ENCODE assay signal across 10 mouse cellular contexts in genomic region chr4:155721668-155722083, GRCm38 (mm10). TPM values are rescaled to one million over a fixed set of nuclear protein-coding genes. Genes with fewer than 3 reads are reported as not detected.
DNase-seq lines count a peak whose midpoint lies in the region; ATAC-seq and TF ChIP-seq lines count a peak whose summit lies in the region.
"Had no signal": no experiment of that assay in that cellular context is flagged by ENCODE, and none has a peak within 500 bp of the region (broad histone marks: within the 10 kb centered on the region; RNA-seq: fewer than 3 reads in every experiment).

No protein-coding gene starts in this region.

- TF ChIP-seq EP300 in ES-Bruce4 (IDR thresholded peaks at IDR 0.05; ENCODE audit: insufficient read depth, low read depth, low read length) = no peak

- H3K36me3 ChIP-seq in hindbrain, embryonic 11.5 days (ENCODE audit: control insufficient read depth, insufficient read depth, low read length) = no peaks in the 10 kb centered on the region
- peaks cover 31% of the 10 kb centered on the region for H3K36me3 ChIP-seq in hindbrain, embryonic 14.5 days (replicated peaks; ENCODE audit: control insufficient read depth, insufficient read depth)
- H3K36me3 ChIP-seq in ES-Bruce4 (ENCODE audit: control insufficient read depth, insufficient read depth, low read length, poor library complexity, severe bottlenecking) = peaks cover 25% of the 10 kb centered on the region
- H3K36me3 ChIP-seq in kidney, embryonic 14.5 days (ENCODE audit: control insufficient read depth, insufficient read depth, low read length) = peaks cover 21% of the 10 kb centered on the region

- no peak overlapping the region for H3K27ac ChIP-seq in hindbrain, embryonic 11.5 days (ENCODE audit: low read depth, low read length)
- no peak overlapping the region for H3K27ac ChIP-seq in hindbrain, embryonic 14.5 days
- H3K27ac ChIP-seq in ES-Bruce4 (ENCODE audit: insufficient read depth, low read length) = peak overlapping the region; percentile 61
- H3K27ac ChIP-seq in kidney, embryonic 14.5 days (ENCODE audit: low read depth, low read length) = no peak overlapping the region
- H3K27ac ChIP-seq: limb, embryonic 15.5 days; stomach, embryonic 15.5 days had no signal

- H3K9me3 ChIP-seq in hindbrain, embryonic 11.5 days (ENCODE audit: control insufficient read depth, low read length) = no peaks in the 10 kb centered on the region
- H3K9me3 ChIP-seq in hindbrain, embryonic 14.5 days (ENCODE audit: control insufficient read depth, low read length) = no peaks in the 10 kb centered on the region
- no peaks in the 10 kb centered on the region for H3K9me3 ChIP-seq in ES-Bruce4 (replicated peaks; ENCODE audit: control insufficient read depth, insufficient read depth, low read length, poor library complexity, severe bottlenecking)
- H3K9me3 ChIP-seq in kidney, embryonic 14.5 days (ENCODE audit: control insufficient read depth, low read length) = no peaks in the 10 kb centered on the region
- H3K9me3 ChIP-seq: limb, embryonic 15.5 days; stomach, embryonic 15.5 days had no signal

- no peaks in the 10 kb centered on the region for H3K4me1 ChIP-seq in hindbrain, embryonic 11.5 days (replicated peaks; ENCODE audit: control insufficient read depth, insufficient read depth, low read length)
- H3K4me1 ChIP-seq in hindbrain, embryonic 14.5 days (replicated peaks; ENCODE audit: control insufficient read depth, insufficient read depth, low read length) = no peaks in the 10 kb centered on the region
- H3K4me1 ChIP-seq in ES-Bruce4 (ENCODE audit: control insufficient read depth, insufficient read depth, low read length) = no peaks in the 10 kb centered on the region
- H3K4me1 ChIP-seq in kidney, embryonic 14.5 days (ENCODE audit: control insufficient read depth, insufficient read depth, low read length) = no peaks in the 10 kb centered on the region
- H3K4me1 ChIP-seq: limb, embryonic 15.5 days; stomach, embryonic 15.5 days had no signal

- no peak for ATAC-seq in hindbrain, embryonic 11.5 days (ENCODE audit: low FRiP score)
- ATAC-seq in hindbrain, embryonic 14.5 days (ENCODE audit: low FRiP score) = no peak
- ATAC-seq in kidney, embryonic 14.5 days (ENCODE audit: low FRiP score, low TSS enrichment) = 0 out of 2 replicates have a peak, but pooled peaks have one; percentile 55

- H3K9ac ChIP-seq in hindbrain, embryonic 11.5 days (ENCODE audit: low read depth, low read length) = no peak overlapping the region
- H3K9ac ChIP-seq in hindbrain, embryonic 14.5 days = no peak overlapping the region
- H3K9ac ChIP-seq in ES-Bruce4 (ENCODE audit: low read depth, poor library complexity, severe bottlenecking) = no peak overlapping the region
- H3K9ac ChIP-seq in kidney, embryonic 14.5 days (ENCODE audit: low read depth, low read length) = no peak overlapping the region
- H3K9ac ChIP-seq: limb, embryonic 15.5 days; stomach, embryonic 15.5 days had no signal

- peak; percentile 15 for DNase-seq in hindbrain, embryonic 11.5 days (ENCODE audit: low spot score)
- DNase-seq in hindbrain, embryonic 14.5 days (ENCODE audit: low spot score) = no peak
- DNase-seq in cerebellum, adult 9-10 months = peak; percentile 76
- DNase-seq in retina, postnatal 1 day = peak; percentile 75
- DNase-seq in layer of hippocampus, adult 9-10 months (ENCODE audit: low spot score) = no peak
- DNase-seq in urinary bladder, postnatal 4 days (ENCODE audit: low spot score in 2 of 2) = no peak

- WGBS in hindbrain, embryonic 11.5 days = 72% methylated on average over 4 of the region's 4 CpGs
- 73% methylated on average over 4 of the region's 4 CpGs for WGBS in hindbrain, embryonic 14.5 days
- WGBS in kidney, embryonic 14.5 days = 68% methylated on average over 4 of the region's 4 CpGs

- no peak overlapping the region for H3K4me2 ChIP-seq in hindbrain, embryonic 11.5 days (replicated peaks; ENCODE audit: low read depth, low read length)
- no peak overlapping the region for H3K4me2 ChIP-seq in hindbrain, embryonic 14.5 days (replicated peaks)
- H3K4me2 ChIP-seq in kidney, embryonic 14.5 days (replicated peaks; ENCODE audit: low read depth, low read length) = no peak overlapping the region
- H3K4me2 ChIP-seq: limb, embryonic 15.5 days; stomach, embryonic 15.5 days had no signal

- no peak overlapping the region for H3K4me3 ChIP-seq in hindbrain, embryonic 11.5 days (ENCODE audit: low read depth, low read length)
- H3K4me3 ChIP-seq in hindbrain, embryonic 14.5 days (replicated peaks; ENCODE audit: low read length) = no peak overlapping the region
- no peak overlapping the region for H3K4me3 ChIP-seq in ES-Bruce4 (ENCODE audit: low read depth, low read length)
- no peak overlapping the region for H3K4me3 ChIP-seq in kidney, embryonic 14.5 days (ENCODE audit: low read length)
- H3K4me3 ChIP-seq: limb, embryonic 15.5 days; stomach, embryonic 15.5 days had no signal

- no peaks in the 10 kb centered on the region for H3K27me3 ChIP-seq in hindbrain, embryonic 11.5 days (ENCODE audit: control insufficient read depth, insufficient read depth, low read length)
- no peaks in the 10 kb centered on the region for H3K27me3 ChIP-seq in hindbrain, embryonic 14.5 days (ENCODE audit: control insufficient read depth, insufficient read depth, low read length)
- H3K27me3 ChIP-seq in ES-Bruce4 (ENCODE audit: control insufficient read depth, insufficient read depth, low read length, poor library complexity, severe bottlenecking) = no peaks in the 10 kb centered on the region
- no peaks in the 10 kb centered on the region for H3K27me3 ChIP-seq in kidney, embryonic 14.5 days (ENCODE audit: control insufficient read depth, insufficient read depth, low read length)
- H3K27me3 ChIP-seq: limb, embryonic 15.5 days; stomach, embryonic 15.5 days had no signal

- peak; percentile 17 for TF ChIP-seq CTCF in ES-Bruce4 (IDR thresholded peaks at IDR 0.05; ENCODE audit: low read depth, low read length)

- TF ChIP-seq POLR2A in ES-Bruce4 (IDR thresholded peaks at IDR 0.05; ENCODE audit: insufficient read depth, low read length) = no peak

RNA-seq across cellular contexts. Expression of gene Tmem240, which starts 12.9 kb away (rescaled TPM):
- polyA plus RNA-seq in hindbrain, embryonic 11.5 days (2014; fragmentation: Nextera tagmentation; extraction: Ambion mirVana) = 0.73 and 0.91 TPM in 2 replicates
- 8.8 and 9.3 TPM in 2 replicates for polyA plus RNA-seq in hindbrain, embryonic 14.5 days (2014; fragmentation: Nextera tagmentation; extraction: Ambion mirVana)
- polyA plus RNA-seq in ES-Bruce4 (2011; ENCODE audit: insufficient read depth, insufficient read length, low read depth, missing spikeins) = 0.21 and 0.54 TPM in 2 replicates
- 0.49 and 0.88 TPM in 2 replicates for polyA plus RNA-seq in kidney, embryonic 14.5 days (2014; fragmentation: Nextera tagmentation; extraction: Ambion mirVana)

RNA-seq across cellular contexts. Expression of gene Ssu72, which starts 17.1 kb away (rescaled TPM):
- polyA plus RNA-seq in hindbrain, embryonic 11.5 days (2014; fragmentation: Nextera tagmentation; extraction: Ambion mirVana) = 165 and 168 TPM in 2 replicates
- polyA plus RNA-seq in hindbrain, embryonic 14.5 days (2014; fragmentation: Nextera tagmentation; extraction: Ambion mirVana) = 164 and 169 TPM in 2 replicates
- 144 and 151 TPM in 2 replicates for polyA plus RNA-seq in ES-Bruce4 (2011; ENCODE audit: insufficient read depth, insufficient read length, low read depth, missing spikeins)
- 149 and 178 TPM in 2 replicates for polyA plus RNA-seq in kidney, embryonic 14.5 days (2014; fragmentation: Nextera tagmentation; extraction: Ambion mirVana)

RNA-seq across cellular contexts. Expression of gene Fndc10, which starts 27.5 kb away (rescaled TPM):
- 1.6 and 1.8 TPM in 2 replicates for polyA plus RNA-seq in hindbrain, embryonic 11.5 days (2014; fragmentation: Nextera tagmentation; extraction: Ambion mirVana)
- polyA plus RNA-seq in hindbrain, embryonic 14.5 days (2014; fragmentation: Nextera tagmentation; extraction: Ambion mirVana) = 9.0 and 10.3 TPM in 2 replicates
- polyA plus RNA-seq in ES-Bruce4 (2011; ENCODE audit: insufficient read depth, insufficient read length, low read depth, missing spikeins) = 11.9 and 15.0 TPM in 2 replicates
- polyA plus RNA-seq in kidney, embryonic 14.5 days (2014; fragmentation: Nextera tagmentation; extraction: Ambion mirVana) = 2.8 and 4.5 TPM in 2 replicates

RNA-seq across cellular contexts. Expression of gene Atad3a, which starts 39.2 kb away (rescaled TPM):
- polyA plus RNA-seq in hindbrain, embryonic 11.5 days (2014; fragmentation: Nextera tagmentation; extraction: Ambion mirVana) = 70.9 and 79.9 TPM in 2 replicates
- polyA plus RNA-seq in hindbrain, embryonic 14.5 days (2014; fragmentation: Nextera tagmentation; extraction: Ambion mirVana) = 73.0 and 82.2 TPM in 2 replicates
- polyA plus RNA-seq in ES-Bruce4 (2011; ENCODE audit: insufficient read depth, insufficient read length, low read depth, missing spikeins) = 78.2 and 89.5 TPM in 2 replicates
- 85.8 and 112 TPM in 2 replicates for polyA plus RNA-seq in kidney, embryonic 14.5 days (2014; fragmentation: Nextera tagmentation; extraction: Ambion mirVana)

RNA-seq across cellular contexts. Expression of gene Mib2, which starts 52.7 kb away (rescaled TPM):
- 9.9 and 12.5 TPM in 2 replicates for polyA plus RNA-seq in hindbrain, embryonic 11.5 days (2014; fragmentation: Nextera tagmentation; extraction: Ambion mirVana)
- 44.9 and 46.1 TPM in 2 replicates for polyA plus RNA-seq in hindbrain, embryonic 14.5 days (2014; fragmentation: Nextera tagmentation; extraction: Ambion mirVana)
- polyA plus RNA-seq in ES-Bruce4 (2011; ENCODE audit: insufficient read depth, insufficient read length, low read depth, missing spikeins) = 13.4 and 18.4 TPM in 2 replicates
- 14.3 and 18.0 TPM in 2 replicates for polyA plus RNA-seq in kidney, embryonic 14.5 days (2014; fragmentation: Nextera tagmentation; extraction: Ambion mirVana)

Comparison
In these comparisons a context has a peak if more than half of its experiments do, and no peak if none do; other contexts are left out.
1. DNase-seq: peak in hindbrain, embryonic 11.5 days (single experiment), cerebellum, adult 9-10 months (single experiment) and retina, postnatal 1 day (single experiment); none in hindbrain, embryonic 14.5 days (single experiment), layer of hippocampus, adult 9-10 months (single experiment) and urinary bladder, postnatal 4 days (0 of 2).